Mouse (Mus musculus) cerebellum, adult 2 months (tissue): Measurements from ENCODE around the gene Sh2d1a. TPM values are rescaled to one million over a fixed set of nuclear protein-coding genes. Genes with fewer than 3 reads are reported as not detected.

Experiments used
- DNase-seq, 2 experiments: peaks; one replicate each; pipeline ENCODE4 v3.0.0; 2021
- H3K27ac ChIP-seq: fragments of 200-500 bp; 2 replicates; pipeline ENCODE4 v1.5.1; 2012; ENCODE audit warnings: low read length, control low read depth, inconsistent platforms; ENCODE audit not compliant: insufficient read depth
- H3K27me3 ChIP-seq: fragments of 200-500 bp; 2 replicates; pipeline ENCODE4 v1.6.1; 2012; ENCODE audit warnings: inconsistent platforms, mild to moderate bottlenecking, low read length, moderate library complexity; ENCODE audit not compliant: control insufficient read depth, insufficient read depth
- H3K4me1 ChIP-seq: fragments of 200-500 bp; 2 replicates; pipeline ENCODE4 v1.6.1; 2011; ENCODE audit warnings: low read length; ENCODE audit not compliant: control insufficient read depth, insufficient read depth
- H3K4me3 ChIP-seq: fragments of 200-500 bp; replicated peaks from 2 replicates; pipeline ENCODE3; 2011; ENCODE audit warnings: mild to moderate bottlenecking, low read depth, low read length, control low read depth; ENCODE audit not compliant: insufficient read depth
- CTCF ChIP-seq: fragments of 200-500 bp; IDR thresholded peaks from 2 replicates; pipeline ENCODE4 v1.5.1; 2011; ENCODE audit warnings: low read depth, mild to moderate bottlenecking, control low read depth, low read length, moderate library complexity, borderline replicate concordance; ENCODE audit not compliant: insufficient read depth
- POLR2A ChIP-seq: fragments of 200-500 bp; IDR thresholded peaks from 2 replicates; pipeline ENCODE4 v1.6.1; 2011; ENCODE audit warnings: low read length, control low read depth, borderline replicate concordance; ENCODE audit not compliant: insufficient read depth
- WGBS: fragments of 180-500 bp; shearing (Covaris S2); methylation state at CpG from one replicate; pipeline ENCODE4 v1.1.7; 2018; 5-methylcytosine and 5-hydroxymethylcytosine counted together
- polyA plus RNA-seq: library from polyadenylated mRNA; depleted of rRNA; stranded (reverse); fragments of >200 nt; gene quantifications from 2 replicates; pipeline ENCODE4 v1.2.3, GENCODE M21; 2012; rRNA removed

The Sh2d1a gene
- polyA plus RNA-seq, 1 experiment = 0.07 TPM

- Histone ChIP-seq H3K27ac (no peak overlapping the region), H3K4me3 (no peak overlapping the region), H3K27me3 (no peaks in the 10 kb centered on the region), H3K4me1 (no peaks in the 10 kb centered on the region)
- DNase-seq = no peak
- no peak for TF ChIP-seq CTCF
- TF ChIP-seq POLR2A = no peak
- 76% methylated on average over 2 of the region's 2 CpGs for WGBS
These were observed 20.6 kb downstream of the Sh2d1a start for GRCm38 (mm10) chrX:42522868-42523267.

- Histone ChIP-seq H3K27ac (no peak overlapping the region), H3K27me3 (no peaks in the 10 kb centered on the region), H3K4me1 (no peaks in the 10 kb centered on the region), H3K4me3 (no peak overlapping the region)
- no peak for DNase-seq
- WGBS = 48% methylated on average over 4 of the region's 4 CpGs
- no peak for TF ChIP-seq POLR2A
These were observed 28.4 kb downstream of the Sh2d1a start for GRCm38 (mm10) chrX:42530703-42531102.

- 0% methylated on average over 3 of the region's 3 CpGs for WGBS
- TF ChIP-seq POLR2A (no peak), CTCF (no peak)
- H3K27me3 ChIP-seq = no peaks in the 10 kb centered on the region
- peaks cover 6% of the 10 kb centered on the region; the same call in 1 of the 2 replicates for H3K4me1 ChIP-seq
- peak; percentile 80 to 93 for DNase-seq
- H3K4me3 ChIP-seq = peak overlapping the region; percentile 49
- H3K27ac ChIP-seq = peak overlapping the region; percentile 84
These were observed 37.9 kb downstream of the Sh2d1a start for GRCm38 (mm10) chrX:42540030-42540755.

- H3K4me3 ChIP-seq = peak overlapping the region; percentile 49
- TF ChIP-seq POLR2A (no peak), CTCF (peak; percentile 59; the same call in 1 of the 2 replicates)
- 8% methylated on average over 5 of the region's 5 CpGs for WGBS
- peaks cover 6% of the 10 kb centered on the region; the same call in 1 of the 2 replicates for H3K4me1 ChIP-seq
- no peaks in the 10 kb centered on the region for H3K27me3 ChIP-seq
- H3K27ac ChIP-seq = no peak overlapping the region
- peak; percentile 81 to 83 for DNase-seq
These were observed 38.5 kb downstream of the Sh2d1a start for GRCm38 (mm10) chrX:42540756-42541053.

- 91% methylated on average over 1 of the region's 1 CpGs for WGBS
- Histone ChIP-seq H3K27ac (no peak overlapping the region), H3K27me3 (no peaks in the 10 kb centered on the region), H3K4me3 (no peak overlapping the region), H3K4me1 (no peaks in the 10 kb centered on the region)
- TF ChIP-seq POLR2A (no peak), CTCF (no peak)
- no peak for DNase-seq
These were observed 42.8 kb downstream of the Sh2d1a start for GRCm38 (mm10) chrX:42545076-42545475.

- no peak overlapping the region for H3K4me3 ChIP-seq
- H3K27ac ChIP-seq = no peak overlapping the region
- TF ChIP-seq POLR2A (no peak), CTCF (no peak)
- peaks cover under 1% of the 10 kb centered on the region; the same call in 1 of the 2 replicates for H3K4me1 ChIP-seq
- no peak for DNase-seq
- 60% methylated on average over 4 of the region's 4 CpGs for WGBS
- no peaks in the 10 kb centered on the region for H3K27me3 ChIP-seq
These were observed 46.3 kb downstream of the Sh2d1a start for GRCm38 (mm10) chrX:42548513-42548912.

GRCm38 (mm10) chrX:42557284-42557683, 55.0 kb downstream of the Sh2d1a start:
- Histone ChIP-seq H3K27ac (no peak overlapping the region), H3K4me1 (peaks cover 3% of the 10 kb centered on the region; the same call in 1 of the 2 replicates), H3K27me3 (no peaks in the 10 kb centered on the region), H3K4me3 (no peak overlapping the region)
- 6% methylated on average over 7 of the region's 7 CpGs for WGBS
- peak; percentile 68 to 69 for DNase-seq
- TF ChIP-seq CTCF (peak; percentile 63), POLR2A (no peak)

- no peak for TF ChIP-seq POLR2A
- TF ChIP-seq CTCF = 0 out of 2 replicates have a peak, but pooled peaks have one; percentile 8
- no peak overlapping the region for H3K4me3 ChIP-seq
- WGBS = 65% methylated on average over 4 of the region's 4 CpGs
These were observed 56.4 kb downstream of the Sh2d1a start for GRCm38 (mm10) chrX:42558683-42559082.

More at GRCm38 (mm10) chrX:42558683-42559082, 56.4 kb downstream of the Sh2d1a start:
- Histone ChIP-seq H3K27me3 (no peaks in the 10 kb centered on the region), H3K27ac (no peak overlapping the region), H3K4me1 (peaks cover under 1% of the 10 kb centered on the region; the same call in 1 of the 2 replicates)
- DNase-seq = peak in 1 of 2 experiments; percentile 19

Other genes starting within 250 kb of the Sh2d1a start
- 0.06 TPM in 1 of 2 replicates, not detected in the other for gene Tex13c2, start 12.8 kb upstream of the Sh2d1a start, polyA plus RNA-seq